Mouse (Mus musculus) CH12.LX (cell line): ENCODE measurements at regions not wholly inside any gene's neighbourhood (a gene's known extent, or its start where the extent isn't known, plus 50 kb on each side); places are given as distances from the start of the nearest gene placed in this dataset.

Source experiments
- CTCF ChIP-seq, 2 experiments: IDR thresholded peaks in 1 of 2; conservative IDR thresholded peaks in 1 of 2; 2 replicates each; pipeline ENCODE4 v1.5.1; 2011 to 2012; ENCODE audit warnings: low read depth in 2 of 2, low read length in 2 of 2, improper control_type of control experiment in 1 of 2, inconsistent platforms in 1 of 2, mild to moderate bottlenecking in 1 of 2, moderate library complexity in 1 of 2
- E2F4 ChIP-seq: IDR thresholded peaks from 2 replicates; pipeline ENCODE4 v1.6.1; 2011; ENCODE audit warnings: low read depth, low read length, improper control_type of control experiment; ENCODE audit not compliant: insufficient replicate concordance
- EP300 ChIP-seq: IDR thresholded peaks from 2 replicates; pipeline ENCODE4 v1.6.1; 2011; ENCODE audit warnings: low read length, improper control_type of control experiment
- HCFC1 ChIP-seq: IDR thresholded peaks from 2 replicates; pipeline ENCODE4 v1.6.1; 2012; ENCODE audit warnings: low read depth, mild to moderate bottlenecking, inconsistent platforms, low read length, improper control_type of control experiment
- KAT2A ChIP-seq: IDR thresholded peaks from 2 replicates; pipeline ENCODE4 v1.6.1; 2012; ENCODE audit warnings: low read length, improper control_type of control experiment, inconsistent platforms; ENCODE audit not compliant: insufficient replicate concordance
- MAFK ChIP-seq: IDR thresholded peaks from 2 replicates; pipeline ENCODE4 v1.6.1; 2011; ENCODE audit warnings: low read length, improper control_type of control experiment; ENCODE audit not compliant: insufficient replicate concordance
- MAX ChIP-seq: IDR thresholded peaks from 2 replicates; pipeline ENCODE4 v1.6.1; 2011; ENCODE audit warnings: low read length, improper control_type of control experiment
- MXI1 ChIP-seq: IDR thresholded peaks from 2 replicates; pipeline ENCODE4 v1.6.1; 2011; ENCODE audit warnings: mild to moderate bottlenecking, low read depth, low read length, improper control_type of control experiment
- POLR2A ChIP-seq: IDR thresholded peaks from 2 replicates; pipeline ENCODE4 v1.6.1; 2011; ENCODE audit warnings: low read depth, mild to moderate bottlenecking, improper control_type of control experiment, low read length
- POLR2AphosphoS2 ChIP-seq: IDR thresholded peaks from 2 replicates; pipeline ENCODE4 v1.6.1; 2011; ENCODE audit warnings: low read depth, low read length, improper control_type of control experiment
- SIN3A ChIP-seq: IDR thresholded peaks from 2 replicates; pipeline ENCODE4 v1.6.1; 2012; ENCODE audit warnings: low read length, improper control_type of control experiment, inconsistent platforms
- TCF12 ChIP-seq: IDR thresholded peaks from 2 replicates; pipeline ENCODE4 v1.6.1; 2014; ENCODE audit warnings: low read depth, mild to moderate bottlenecking, inconsistent platforms, low read length, improper control_type of control experiment
- ZMIZ1 ChIP-seq: IDR thresholded peaks from 2 replicates; pipeline ENCODE4 v1.6.1; 2012; ENCODE audit warnings: low read depth, mild to moderate bottlenecking, inconsistent platforms, low read length, improper control_type of control experiment
- ZNF384 ChIP-seq: IDR thresholded peaks from 2 replicates; pipeline ENCODE4 v1.6.1; 2012; ENCODE audit warnings: low read depth, low read length, improper control_type of control experiment, inconsistent platforms

DNA sequence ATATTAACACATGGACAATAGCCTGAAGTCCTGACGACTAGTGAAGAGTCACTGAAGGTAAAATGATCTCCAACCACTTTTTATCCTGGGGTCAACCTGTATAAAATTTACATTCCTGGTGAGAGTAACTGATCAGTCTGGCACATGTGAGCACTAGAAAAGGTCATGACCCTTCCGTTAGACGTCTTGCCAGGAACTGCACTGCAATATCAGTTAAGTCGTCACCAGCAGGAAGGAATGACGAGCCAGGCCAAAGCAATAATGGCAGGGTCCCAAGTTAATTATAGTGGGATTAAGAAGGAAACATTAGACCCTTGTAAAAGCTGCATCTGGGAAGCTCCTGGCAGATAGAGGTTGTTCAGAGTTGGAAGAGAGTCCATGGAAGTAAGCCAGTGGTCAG, 116.8 kb upstream of the Gm6657 start:
- TF ChIP-seq KAT2A = no peak
- TF ChIP-seq MAFK = no peak
- no peak for TF ChIP-seq ZMIZ1
- TF ChIP-seq EP300 = no peak
- no peak for TF ChIP-seq SIN3A
- no peak for TF ChIP-seq MXI1
- no peak for TF ChIP-seq ZNF384
- no peak for TF ChIP-seq CTCF (conservative IDR thresholded peaks at IDR 0.05 in 1 of 2, IDR thresholded peaks at IDR 0.05 in 1 of 2; ENCODE audit: low read depth in 2 of 2, low read length in 2 of 2)
- TF ChIP-seq E2F4 = no peak
- TF ChIP-seq POLR2A = no peak
- TF ChIP-seq POLR2AphosphoS2 = no peak
- TF ChIP-seq HCFC1 = no peak
- no peak for TF ChIP-seq TCF12
- no peak for TF ChIP-seq MAX
